20 mouse cellular contexts compared by ENCODE assay signal in genomic region chr7:63762529-63762928, GRCm38 (mm10).
"Had no signal": no experiment of that assay in that cellular context is flagged by ENCODE, and none has a peak within 500 bp of the region (broad histone marks: within the 10 kb centered on the region; RNA-seq: fewer than 3 reads in every experiment).

No protein-coding gene starts in this region.

- H3K9me3 ChIP-seq: liver, embryonic 13.5 days; liver, embryonic 15.5 days; lung, embryonic 15.5 days; megakaryocyte, embryonic 14.5 days; midbrain, embryonic 12.5 days; neural tube, embryonic 13.5 days; stomach, embryonic 15.5 days had no signal

- ATAC-seq: liver, postnatal 0 days; lung, postnatal 0 days had no signal

- H3K36me3 ChIP-seq: liver, embryonic 13.5 days; liver, embryonic 15.5 days; lung, embryonic 15.5 days; midbrain, embryonic 12.5 days; neural tube, embryonic 13.5 days; stomach, embryonic 15.5 days had no signal

- H3K4me1 ChIP-seq: liver, embryonic 13.5 days; liver, embryonic 15.5 days had no signal

- H3K27ac ChIP-seq: liver, embryonic 13.5 days; liver, embryonic 15.5 days; lung, embryonic 15.5 days; macrophage; midbrain, embryonic 12.5 days; neural tube, embryonic 13.5 days; stomach, embryonic 15.5 days; stomach, postnatal 0 days had no signal

- H3K4me2 ChIP-seq: liver, embryonic 13.5 days; liver, embryonic 15.5 days; lung, embryonic 15.5 days; midbrain, embryonic 12.5 days; neural tube, embryonic 13.5 days; stomach, embryonic 15.5 days had no signal

- H3K4me3 ChIP-seq: liver, embryonic 13.5 days; liver, embryonic 15.5 days; lung, embryonic 15.5 days; megakaryocyte, embryonic 14.5 days; midbrain, embryonic 12.5 days; neural tube, embryonic 13.5 days; stomach, embryonic 15.5 days had no signal

- H3K9ac ChIP-seq: liver, embryonic 13.5 days; liver, embryonic 15.5 days; liver, postnatal 0 days; lung, embryonic 15.5 days; midbrain, embryonic 12.5 days; neural tube, embryonic 13.5 days; stomach, embryonic 15.5 days had no signal

- DNase-seq: liver, embryonic 13.5 days; liver, postnatal 0 days; lung, adult 2 months; lung, postnatal 14 days; lung, postnatal 36 days; midbrain, embryonic 14.5 days; right cerebral cortex, postnatal 14 days; spleen, adult 18-20 months; thymus, adult 2 months; thymus, postnatal 25 days; thymus, postnatal 4 days had no signal
